Mouse (Mus musculus) neutrophil, adult 5-6 weeks (primary cell): ENCODE results near the gene Ethe1. TPM values are rescaled to one million over a fixed set of nuclear protein-coding genes. Genes with fewer than 3 reads are reported as not detected.

Experiments used
- ATAC-seq: fragments of 151-379, 151-347 bp; 2 replicates; pipeline ENCODE4 v1.8.0; 2017; ENCODE audit warnings: mild to moderate bottlenecking, moderate TSS enrichment; ENCODE audit not compliant: insufficient number of reproducible peaks, poor library complexity, low FRiP score, severe bottlenecking; ENCODE audit errors: extremely low read depth
- total RNA-seq: library from RNA; stranded (forward); fragments of 200-1000 nt; gene quantifications from 2 replicates; pipeline ENCODE4 v1.2.3, GENCODE M21; 2017

Ethe1 gene
- total RNA-seq, 1 experiment from 2014 or later: 5.8 TPM

GRCm38 (mm10) chr7:24638026-24638856 is 50.9 kb downstream of the Ethe1 start:
- 0 out of 2 replicates have a peak, but pooled peaks have one; percentile 34 for ATAC-seq

GRCm38 (mm10) chr7:24640450-24640849 is 53.1 kb downstream of the Ethe1 start:
- ATAC-seq: no peak

GRCm38 (mm10) chr7:24642491-24642890 is 55.1 kb downstream of the Ethe1 start:
- peak; percentile 58 for ATAC-seq

- no peak for ATAC-seq
These were observed 57.1 kb downstream of the Ethe1 start for GRCm38 (mm10) chr7:24644492-24644891.

GRCm38 (mm10) chr7:24644996-24645395 is 57.7 kb downstream of the Ethe1 start:
- no peak for ATAC-seq

- peak; percentile 42; the same call in 1 of the 2 replicates for ATAC-seq
These were observed 59.1 kb downstream of the Ethe1 start for GRCm38 (mm10) chr7:24646486-24646885.

- ATAC-seq: peak; percentile 70; the same call in 1 of the 2 replicates
These were observed 66.3 kb downstream of the Ethe1 start for GRCm38 (mm10) chr7:24653681-24654080.

Other genes with a start within 250 kb of the Ethe1 start
- not detected in 2 replicates for gene Lypd5, start 238.3 kb upstream of the Ethe1 start, total RNA-seq
- gene Kcnn4, start 217.3 kb upstream of the Ethe1 start, total RNA-seq: 13.6 and 14.8 TPM in 2 replicates
- 30.7 and 33.6 TPM in 2 replicates for gene Smg9, start 187.9 kb upstream of the Ethe1 start, total RNA-seq
- 3.1 and 4.4 TPM in 2 replicates for gene Irgc1, start 135.2 kb upstream of the Ethe1 start, total RNA-seq
- gene Plaur, start 125.1 kb upstream of the Ethe1 start, total RNA-seq: 209 and 221 TPM in 2 replicates
- gene Cadm4, start 105.5 kb upstream of the Ethe1 start, total RNA-seq: not detected in 2 replicates
- gene Zfp428, start 80.5 kb upstream of the Ethe1 start, total RNA-seq: 0.49 TPM in 1 of 2 replicates, not detected in the other
- not detected in 2 replicates for gene AC161166.1, start 75.1 kb upstream of the Ethe1 start, total RNA-seq
- gene Irgq, start 56.9 kb upstream of the Ethe1 start, total RNA-seq: 12.4 and 14.0 TPM in 2 replicates
- gene Pinlyp, start 41.4 kb upstream of the Ethe1 start, total RNA-seq: not detected in 2 replicates
- 38.4 and 56.0 TPM in 2 replicates for gene Xrcc1, start 41.3 kb upstream of the Ethe1 start, total RNA-seq
- gene Zfp575, start 98 bp downstream of the Ethe1 start, total RNA-seq: not detected in 2 replicates
- 13.7 and 13.9 TPM in 2 replicates for gene Phldb3, start 23.2 kb downstream of the Ethe1 start, total RNA-seq
- not detected in 2 replicates for gene Lypd3, start 49.0 kb downstream of the Ethe1 start, total RNA-seq
- not detected in 2 replicates for gene Tex101, start 89.1 kb downstream of the Ethe1 start, total RNA-seq
- gene BC049730, start 121.7 kb downstream of the Ethe1 start, total RNA-seq: not detected in 2 replicates
- not detected in 2 replicates for gene Gm4763, start 139.4 kb downstream of the Ethe1 start, total RNA-seq
- 40.7 and 50.3 TPM in 2 replicates for gene Cd177, start 172.8 kb downstream of the Ethe1 start, total RNA-seq
- gene Ceacam10, start 189.7 kb downstream of the Ethe1 start, total RNA-seq: 30.5 and 43.1 TPM in 2 replicates